Mouse (Mus musculus) thymus, postnatal 36 days (tissue): Measurements from ENCODE around the gene Atp2a1.

Experiments
- DNase-seq, 2 experiments: peaks; one replicate each; pipeline ENCODE4 v3.0.0; 2022; ENCODE audit warnings: mixed read lengths in 2 of 2

The Atp2a1 gene

GRCm38 (mm10) chr7:126472306-126472705 lies 9.4 kb upstream of the Atp2a1 start:
- peak; percentile 72 to 81 for DNase-seq

- DNase-seq, result peak in 1 of 2 experiments; percentile 41
These were observed 8.9 kb upstream of the Atp2a1 start for GRCm38 (mm10) chr7:126471853-126472252.

GRCm38 (mm10) chr7:126471361-126471760 lies 8.5 kb upstream of the Atp2a1 start:
- no peak for DNase-seq

DNA sequence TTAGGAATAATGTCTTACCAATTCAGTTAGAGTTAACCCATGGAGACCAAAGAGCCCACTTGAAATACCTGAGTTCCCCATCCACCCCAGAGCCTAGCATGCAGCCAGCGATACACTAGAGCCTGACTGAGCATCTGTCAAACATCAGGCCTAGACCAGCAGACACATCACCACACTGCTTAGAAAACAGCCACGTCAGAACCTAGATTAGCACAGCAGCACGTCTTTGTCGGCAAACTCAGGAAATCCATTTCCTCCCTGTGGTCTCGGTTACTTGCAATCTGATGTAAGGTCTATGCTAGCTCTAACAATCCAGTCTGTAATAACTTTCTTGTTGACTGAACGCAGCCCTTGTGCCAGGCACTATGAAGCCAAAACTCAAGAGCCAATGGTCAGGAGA lies 7.2 kb upstream of the Atp2a1 start:
- peak; percentile 39 to 62 for DNase-seq

DNA sequence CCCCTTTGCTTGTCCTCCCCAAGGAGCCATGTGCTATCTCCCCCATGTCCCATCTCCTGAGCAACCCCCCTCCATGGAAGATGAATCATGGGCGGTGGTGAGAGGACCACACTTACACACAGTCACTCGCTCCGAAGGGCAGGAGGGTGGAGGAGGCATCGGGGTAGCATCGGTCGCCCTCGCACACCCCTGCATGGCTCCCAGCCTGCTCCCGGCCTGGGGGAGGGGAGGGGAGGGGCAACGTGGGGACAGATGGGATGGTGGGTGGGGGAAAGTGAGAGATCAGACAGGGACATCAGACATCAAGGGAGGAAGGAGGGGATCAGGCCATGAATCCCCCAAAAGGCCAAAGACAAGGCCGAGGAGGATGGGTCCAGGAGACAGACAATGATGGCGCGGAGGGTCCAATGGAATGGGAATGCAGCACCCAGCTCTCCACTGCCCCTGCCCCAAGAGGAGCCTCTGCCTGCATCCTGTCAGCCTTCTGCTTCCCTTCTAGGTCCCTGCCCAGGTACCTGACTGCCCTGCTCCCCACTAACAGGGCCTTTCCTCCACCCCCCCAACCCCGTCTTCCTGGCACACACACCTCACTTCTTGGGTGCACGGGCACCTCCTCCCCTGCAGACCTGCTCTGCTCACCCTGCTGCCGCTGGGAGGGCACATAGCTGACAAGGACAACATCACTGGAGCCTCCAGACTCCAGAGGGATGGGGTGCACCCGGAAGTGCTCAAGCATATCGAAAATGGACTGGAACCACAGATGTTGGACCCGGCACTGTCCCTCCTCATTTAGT lies 5.1 kb upstream of the Atp2a1 start:
- DNase-seq, result peak in 1 of 2 experiments; percentile 21

DNA sequence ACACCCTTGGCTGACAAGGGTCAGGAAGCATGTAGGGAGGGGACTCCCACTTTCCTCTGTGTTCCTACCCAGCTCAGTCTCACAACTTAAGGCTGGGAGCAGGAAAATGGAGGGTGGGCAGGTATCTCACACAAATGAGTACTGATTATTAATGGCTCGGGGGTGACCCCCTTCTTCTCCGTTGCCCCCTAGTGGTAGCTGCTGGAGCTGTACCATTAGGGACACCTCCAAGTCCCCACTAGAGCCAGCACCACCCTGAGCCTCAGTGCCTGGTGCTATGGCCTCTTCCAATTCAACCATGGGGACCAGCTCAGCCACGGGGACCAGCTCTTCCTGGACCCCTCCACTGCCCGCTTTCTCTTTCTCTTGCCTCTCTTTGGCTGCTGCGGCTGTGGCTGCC lies 4.4 kb upstream of the Atp2a1 start:
- DNase-seq, result peak; percentile 55

DNA sequence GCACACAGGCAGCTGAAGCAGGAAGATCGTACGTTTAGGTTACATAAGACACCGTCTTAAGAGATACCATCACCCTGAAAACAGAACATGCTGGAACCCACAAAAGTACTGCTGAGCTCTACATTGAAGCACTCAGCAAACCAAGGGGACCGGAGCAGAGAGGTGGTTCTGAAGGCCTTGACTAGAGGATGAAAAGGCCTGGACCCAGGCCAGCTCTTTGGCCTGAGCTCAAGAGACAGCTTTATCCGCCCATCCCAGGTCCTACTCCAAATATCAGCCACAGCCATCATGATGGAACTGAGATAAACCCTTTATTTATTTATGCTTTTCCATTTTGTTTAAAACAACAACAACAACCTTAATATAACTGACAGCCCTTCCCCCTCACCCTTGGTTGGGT lies 3.8 kb upstream of the Atp2a1 start:
- DNase-seq, result no peak

GRCm38 (mm10) chr7:126466116-126466515 lies 3.2 kb upstream of the Atp2a1 start:
- DNase-seq, result no peak

GRCm38 (mm10) chr7:126465246-126466030 lies 2.5 kb upstream of the Atp2a1 start:
- DNase-seq, result peak in 1 of 2 experiments; percentile 7

DNA sequence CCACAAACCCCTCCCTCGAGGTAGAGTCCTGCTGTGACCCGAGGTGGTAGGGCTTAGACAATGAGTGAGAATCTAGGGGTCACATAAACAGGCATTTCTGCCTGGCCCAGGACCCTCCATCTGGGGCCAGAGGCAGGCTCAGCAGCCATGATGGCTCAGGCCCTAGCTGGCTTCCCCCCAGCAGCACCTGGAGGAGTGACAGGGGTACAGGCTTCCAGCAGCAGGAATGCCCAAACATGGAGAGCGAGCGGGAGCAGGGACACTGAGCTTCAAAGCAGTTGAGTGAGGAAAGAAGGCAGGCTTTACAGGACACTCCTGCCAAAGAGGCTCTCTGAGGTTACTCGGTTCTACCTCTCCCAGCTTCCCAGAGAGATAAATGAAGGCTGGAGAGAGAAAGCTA lies 1.9 kb upstream of the Atp2a1 start:
- DNase-seq, result peak in 1 of 2 experiments; percentile 6

GRCm38 (mm10) chr7:126464121-126464520 lies 1.2 kb upstream of the Atp2a1 start:
- peak in 1 of 2 experiments; percentile 53 for DNase-seq

DNA sequence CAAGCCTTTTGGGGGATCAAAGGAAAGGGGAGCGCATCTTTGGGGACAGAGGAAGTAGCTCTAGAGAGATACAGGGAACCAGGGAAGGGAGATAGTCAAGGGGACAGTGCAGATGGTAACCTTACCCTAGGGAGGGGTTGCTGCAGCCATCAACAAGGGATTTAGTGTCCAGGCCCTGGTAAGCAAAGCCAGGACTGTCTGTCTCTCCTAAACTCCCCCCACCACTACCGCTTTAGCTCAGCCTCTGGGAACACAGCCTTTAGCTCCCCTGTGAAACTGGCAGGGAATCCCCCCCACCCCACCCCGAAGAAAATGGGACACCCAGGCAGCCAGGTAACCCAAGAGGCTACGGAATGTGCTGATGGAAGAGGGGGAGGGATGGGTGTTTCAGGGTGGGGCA lies 639 bp upstream of the Atp2a1 start:
- DNase-seq, result no peak

GRCm38 (mm10) chr7:126461626-126462025 lies 1.3 kb downstream of the Atp2a1 start:
- no peak for DNase-seq

DNA sequence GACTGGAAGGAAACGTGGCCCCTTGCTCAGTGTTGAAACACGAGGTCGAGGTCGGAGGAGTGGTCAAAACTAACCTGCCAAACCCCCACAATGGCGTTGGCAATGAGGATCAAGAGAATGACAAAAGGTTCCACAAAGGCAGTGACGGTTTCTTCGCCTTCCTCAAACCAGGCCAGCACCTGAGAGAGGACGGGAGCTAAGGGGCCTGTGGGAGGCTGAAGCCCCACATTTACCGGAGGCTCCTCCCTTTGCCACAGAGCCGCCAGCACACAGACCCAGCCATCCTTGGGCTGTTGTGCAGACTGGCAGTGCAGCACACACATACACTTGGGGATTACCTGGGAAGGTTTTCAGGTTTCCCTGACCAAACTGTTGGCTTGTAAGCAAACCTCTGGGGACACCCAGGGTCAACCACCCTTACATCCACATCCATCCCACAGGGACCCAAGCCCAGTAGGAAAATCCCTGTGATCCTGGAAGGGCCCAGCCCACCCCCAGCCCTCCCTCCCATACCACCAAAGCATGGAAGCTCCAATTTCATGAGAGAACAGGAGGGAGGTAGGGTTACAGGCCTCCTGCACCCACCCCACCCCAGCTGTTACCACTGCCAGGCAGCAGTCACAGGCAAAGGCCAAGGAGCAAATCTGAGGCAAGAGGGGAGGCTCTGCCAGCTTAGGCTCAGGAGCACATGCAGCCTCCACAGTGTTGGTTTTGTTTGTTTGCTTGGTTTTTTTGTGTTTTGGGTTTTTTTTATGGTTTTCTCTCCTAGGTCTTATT lies 2.1 kb downstream of the Atp2a1 start:
- DNase-seq, result peak in 1 of 2 experiments; percentile 12

- DNase-seq, result no peak
These were observed 3.9 kb downstream of the Atp2a1 start for GRCm38 (mm10) chr7:126458844-126459618.

- DNase-seq, result no peak
These were observed 4.7 kb downstream of the Atp2a1 start for GRCm38 (mm10) chr7:126458225-126458624.

DNA sequence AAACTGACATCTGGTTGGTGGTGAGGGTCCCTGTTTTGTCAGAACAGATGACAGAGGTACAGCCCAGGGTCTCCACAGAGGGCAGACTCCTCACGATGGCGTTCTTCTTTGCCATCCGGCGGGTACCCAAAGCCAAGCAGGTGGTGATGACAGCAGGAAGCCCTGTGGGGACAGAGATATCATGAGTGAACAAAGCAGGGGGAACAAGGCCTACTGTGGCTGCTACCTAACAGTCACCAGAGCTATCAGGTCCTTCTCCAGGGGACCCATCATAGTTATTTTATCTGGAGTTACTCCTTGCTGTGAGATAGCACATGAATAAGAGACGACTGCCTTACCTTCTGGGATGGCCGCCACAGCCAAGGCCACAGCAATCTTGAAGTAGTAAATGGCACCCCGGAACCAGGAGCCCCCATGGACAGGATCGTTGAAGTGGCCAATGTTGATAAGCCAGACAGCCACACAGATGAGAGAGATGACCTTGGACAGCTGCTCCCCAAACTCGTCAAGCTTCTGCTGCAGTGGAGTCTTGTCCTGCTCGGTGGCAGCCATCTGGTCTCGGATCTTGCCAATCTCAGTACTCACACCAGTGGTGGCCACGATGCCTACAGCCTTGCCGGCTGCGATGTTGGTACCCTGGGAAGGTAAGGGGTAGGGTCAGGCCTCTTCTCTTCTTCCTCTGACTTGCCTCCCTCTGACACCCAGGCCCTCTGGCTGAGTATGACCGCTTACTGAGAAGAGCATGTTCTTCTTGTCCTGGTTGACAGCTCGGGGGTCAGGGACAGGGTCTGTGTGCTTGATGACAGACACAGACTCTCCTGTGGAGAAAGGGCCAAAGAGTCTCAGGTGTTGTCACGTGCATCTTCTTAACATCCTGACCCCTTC lies 6.3 kb downstream of the Atp2a1 start:
- no peak for DNase-seq

DNA sequence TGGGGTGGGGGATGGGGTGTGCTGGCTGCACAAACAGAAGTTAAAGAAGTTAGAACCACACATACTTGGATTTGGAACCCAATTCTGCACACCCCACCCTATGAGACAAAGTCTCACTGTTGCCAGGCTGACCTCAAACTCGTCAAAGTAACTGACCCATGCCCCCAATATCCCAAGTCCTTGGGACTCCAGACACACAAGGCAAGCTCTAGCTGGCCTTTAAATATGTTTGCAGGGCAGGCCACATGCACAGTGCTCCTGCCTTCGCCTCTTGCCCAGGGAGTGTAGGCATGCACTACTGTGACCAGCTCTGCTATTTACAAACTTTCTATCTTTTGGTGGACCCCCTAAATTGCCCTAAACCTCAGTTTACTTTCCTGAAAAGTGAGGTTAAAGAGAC lies 7.7 kb downstream of the Atp2a1 start:
- no peak for DNase-seq

DNA sequence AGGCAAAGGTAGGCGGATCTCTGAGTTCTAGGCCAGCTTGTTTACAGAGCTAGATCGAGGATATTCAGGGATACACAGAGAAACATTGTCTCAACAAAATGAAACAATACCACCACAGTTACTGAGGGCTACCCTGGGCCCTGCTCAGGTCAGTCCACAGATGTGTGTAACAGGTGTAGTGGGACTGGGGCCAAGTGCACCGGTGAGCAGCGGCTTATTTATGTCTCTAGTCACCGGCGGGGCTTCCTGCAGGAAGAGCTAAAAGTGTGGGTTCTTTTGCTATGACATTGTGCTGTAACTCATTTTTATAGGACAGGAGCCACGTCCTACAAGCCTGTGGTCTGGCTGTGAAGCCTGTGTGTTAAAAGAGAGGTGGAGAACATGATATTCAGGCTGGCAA lies 9.0 kb downstream of the Atp2a1 start:
- DNase-seq, result no peak

DNA sequence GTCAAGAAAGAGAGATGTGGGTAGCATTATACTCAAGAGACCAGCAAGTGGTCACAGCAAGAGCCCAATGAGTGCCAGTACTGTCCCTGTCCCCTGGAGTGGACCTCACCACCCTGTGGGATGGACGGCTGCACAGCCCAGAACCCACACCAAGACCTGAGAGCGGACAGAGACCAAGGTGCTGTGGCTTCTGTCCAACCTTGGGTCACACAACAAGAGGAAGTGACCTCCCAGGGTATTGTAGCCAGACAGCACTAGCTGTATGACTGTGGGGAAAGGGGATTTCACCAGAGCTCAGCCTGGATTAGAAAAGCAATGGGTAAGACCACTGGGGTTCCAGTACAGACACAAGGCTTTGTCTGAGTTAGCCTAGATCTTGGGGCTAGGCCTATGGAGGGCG lies 10.7 kb downstream of the Atp2a1 start:
- DNase-seq, result no peak

- no peak for DNase-seq
These were observed 12.3 kb downstream of the Atp2a1 start for GRCm38 (mm10) chr7:126450641-126451040.
